ENCODE assay signal across 18 mouse cellular contexts in genomic region chr9:47749160-47749559, GRCm38 (mm10).
DNase-seq lines count a peak whose midpoint lies in the region; TF ChIP-seq lines count a peak whose summit lies in the region.
"Had no signal": no experiment of that assay in that cellular context is flagged by ENCODE, and none has a peak within 500 bp of the region (broad histone marks: within the 10 kb centered on the region; RNA-seq: fewer than 3 reads in every experiment).

No protein-coding gene starts in this region.

- TF ChIP-seq POLR2A in brain, embryonic 14.5 days (IDR thresholded peaks at IDR 0.05; ENCODE audit: borderline replicate concordance, extremely low read depth, insufficient read depth, insufficient read length, poor library complexity, severe bottlenecking), result no peak

- DNase-seq in layer of hippocampus, adult 2 months (ENCODE audit: low spot score in 2 of 2), result no peak
- no peak for DNase-seq in layer of hippocampus, postnatal 25 days (ENCODE audit: extremely low spot score in 1 of 2, low spot score in 1 of 2)
- DNase-seq in brain, adult 2 months (ENCODE audit: low read depth, low spot score), result peak; percentile 67
- peak; percentile 13 for DNase-seq in brain, embryonic 14.5 days (ENCODE audit: low read depth)
- no peak for DNase-seq in adrenal gland, adult (ENCODE audit: inconsistent age in 2 of 2, low spot score in 1 of 2)
- DNase-seq: adrenal gland, adult 8-10 months; adrenal gland, postnatal 14 days; adrenal gland, postnatal 36 days; cerebellum, adult 11-12 months; cerebellum, adult 2 months; cerebellum, adult 9-10 months; cerebellum, postnatal 10 days; cerebellum, postnatal 25 days; forebrain, postnatal 0 days had no signal

- no peak for TF ChIP-seq CTCF in layer of hippocampus, adult 2 months (conservative IDR thresholded peaks at IDR 0.05)
- TF ChIP-seq CTCF in brain, embryonic 14.5 days (IDR thresholded peaks at IDR 0.05; ENCODE audit: borderline replicate concordance, extremely low read depth, insufficient read depth, insufficient read length), result no peak

- H3K4me3 ChIP-seq in layer of hippocampus, adult 2 months, result no peak overlapping the region
- H3K4me3 ChIP-seq: embryonic facial prominence, embryonic 10.5 days; embryonic facial prominence, embryonic 12.5 days; forebrain, embryonic 13.5 days; forebrain, embryonic 15.5 days had no signal

- H3K27ac ChIP-seq in layer of hippocampus, adult 2 months, result peak overlapping the region; percentile 73
- H3K27ac ChIP-seq: embryonic facial prominence, embryonic 10.5 days; embryonic facial prominence, embryonic 12.5 days; forebrain, embryonic 13.5 days; forebrain, embryonic 15.5 days had no signal

Comparison
In these comparisons a context has a peak if more than half of its experiments do, and no peak if none do; other contexts are left out.
1. DNase-seq: peak in brain, adult 2 months (single experiment) and brain, embryonic 14.5 days (single experiment); none in layer of hippocampus, adult 2 months (0 of 2), layer of hippocampus, postnatal 25 days (0 of 2) and adrenal gland, adult (0 of 2).